Mouse (Mus musculus) testis, adult 2 months (tissue): ENCODE results near the gene Ucn.

Experiments used
- CTCF ChIP-seq: fragments of 200-500 bp; IDR thresholded peaks from 2 replicates; pipeline ENCODE4 v1.5.1; 2012; ENCODE audit warnings: low read depth, mild to moderate bottlenecking, inconsistent platforms, low read length, moderate library complexity; ENCODE audit not compliant: control insufficient read depth, insufficient read depth, insufficient replicate concordance
- POLR2A ChIP-seq: fragments of 200-500 bp; IDR thresholded peaks from 2 replicates; pipeline ENCODE4 v1.6.1; 2012; ENCODE audit warnings: low read depth, mild to moderate bottlenecking, inconsistent platforms, low read length, moderate library complexity; ENCODE audit not compliant: control insufficient read depth

GRCm38 (mm10) chr5:31181183-31181770, 42.6 kb upstream of the Ucn start:
- no peak for TF ChIP-seq CTCF
- TF ChIP-seq POLR2A = no peak
